Mouse (Mus musculus): ENCODE results near the gene Tnfrsf19. TPM values are rescaled to one million over a fixed set of nuclear protein-coding genes. Genes with fewer than 3 reads are reported as not detected.

The Tnfrsf19 gene
- total RNA-seq, 2 experiments from 2014 or later, result 76.9 to 81.3 TPM

- intact Hi-C loops (cut with DNase I), result no loop called here
- no peak for DNase-seq
These were observed 75.3 kb downstream of the Tnfrsf19 start for GRCm38 (mm10) chr14:60970961-60971360.

DNA sequence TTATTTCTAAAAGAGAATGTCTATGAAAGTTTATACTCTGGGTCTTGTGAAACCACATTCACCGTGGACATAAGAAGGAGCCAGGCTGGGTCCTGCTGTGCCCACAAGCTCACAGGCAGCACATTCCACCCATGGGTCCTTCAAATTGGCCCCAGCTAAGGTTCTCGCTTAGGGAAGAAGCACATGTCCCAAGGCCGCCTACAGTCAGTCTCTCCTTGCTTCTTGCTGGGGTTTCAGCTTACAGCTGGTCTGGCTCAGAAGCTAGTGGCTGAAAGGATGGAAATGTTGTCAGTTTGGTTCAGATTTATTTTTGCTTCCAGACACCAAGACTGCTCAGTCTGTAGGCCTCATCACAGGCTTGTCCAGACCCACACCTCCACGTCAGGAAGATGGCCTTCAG, 80.2 kb downstream of the Tnfrsf19 start:
- intact Hi-C loops (cut with DNase I), result no loop called here
- DNase-seq, result no peak

- intact Hi-C loops (cut with DNase I), result no loop called here
These were observed 82.1 kb downstream of the Tnfrsf19 start for GRCm38 (mm10) chr14:60964016-60964810.

GRCm38 (mm10) chr14:60957611-60958157, 88.6 kb downstream of the Tnfrsf19 start:
- intact Hi-C loops (cut with DNase I), result no loop called here
- no peak for DNase-seq

More at GRCm38 (mm10) chr14:60964016-60964810, 82.1 kb downstream of the Tnfrsf19 start:
- no peak for DNase-seq

GRCm38 (mm10) chr14:60937481-60938039, 108.7 kb downstream of the Tnfrsf19 start:
- intact Hi-C loops (cut with DNase I), result no loop called here
- no peak for DNase-seq

DNA sequence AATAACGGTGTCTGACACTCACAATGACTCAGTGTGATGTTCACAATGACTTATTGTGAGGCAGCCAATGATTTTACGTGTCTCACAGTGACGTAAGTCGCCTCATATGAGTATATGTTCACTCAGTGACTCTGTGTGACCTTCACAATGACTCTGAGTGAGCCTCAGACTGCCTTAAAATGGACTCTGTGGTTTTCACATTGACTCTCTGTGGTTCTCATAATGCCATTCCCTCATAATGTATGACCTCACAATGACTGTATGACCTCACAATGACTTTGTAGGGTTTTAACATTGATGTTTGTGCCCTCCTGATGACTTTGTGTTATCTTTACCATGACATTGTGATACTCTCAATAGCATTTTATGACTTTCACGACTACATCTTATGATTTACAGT, 110.6 kb downstream of the Tnfrsf19 start:
- intact Hi-C loops (cut with DNase I), result no loop called here
- DNase-seq, result no peak

- no peak for DNase-seq
- intact Hi-C loops (cut with DNase I), result no loop called here
These were observed 120.3 kb downstream of the Tnfrsf19 start for GRCm38 (mm10) chr14:60926011-60926410.

DNA sequence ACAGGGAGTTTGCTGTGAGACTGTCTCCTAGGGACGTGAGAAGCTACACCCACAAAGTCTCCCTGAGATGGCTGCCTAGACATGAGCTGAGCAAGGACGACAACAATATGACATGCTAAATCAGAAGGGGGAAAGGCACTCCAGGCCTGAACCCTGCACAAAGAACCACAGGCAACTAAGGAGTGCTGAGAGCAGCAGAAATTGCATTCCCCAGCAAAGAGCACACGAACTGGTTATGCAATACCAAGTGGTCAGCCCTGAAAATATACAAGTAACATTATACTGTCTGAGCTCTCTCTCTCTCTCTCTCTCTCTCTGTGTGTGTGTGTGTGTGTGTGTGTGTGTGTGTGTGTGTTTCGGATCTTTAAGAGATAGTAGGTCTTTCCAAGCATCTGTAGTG, 129.6 kb downstream of the Tnfrsf19 start:
- intact Hi-C loops (cut with DNase I), result no loop called here
- no peak for DNase-seq

Other genes with a start within 250 kb of the Tnfrsf19 start
- 10 to 100 TPM; 55.1 to 58.8 TPM for gene Sacs, start 92.0 kb upstream of the Tnfrsf19 start, total RNA-seq (2021)
- not detected for gene Sgcg, start 212.0 kb upstream of the Tnfrsf19 start, total RNA-seq (2021)